Mouse (Mus musculus) midbrain, embryonic 11.5 days (tissue): ENCODE results near the gene Dcn. TPM values are rescaled to one million over a fixed set of nuclear protein-coding genes. Genes with fewer than 3 reads are reported as not detected.

Experiments used
- ATAC-seq: fragments of 200-750 bp; cut with Nextera tagmentation; 2 replicates; pipeline ENCODE4 v1.8.0; 2017; ENCODE audit warnings: moderate TSS enrichment, moderate library complexity; ENCODE audit not compliant: low FRiP score
- DNase-seq: peaks from one replicate; pipeline ENCODE4 v3.0.0; 2015; ENCODE audit warnings: low spot score; ENCODE audit errors: missing footprints
- H3K27ac ChIP-seq: fragments of 300-500 bp; sonication (generic); 2 replicates; pipeline ENCODE4 v1.5.1; 2014; ENCODE audit warnings: low read depth, low read length
- H3K27me3 ChIP-seq: fragments of 300-500 bp; sonication (generic); 2 replicates; pipeline ENCODE4 v1.6.1; 2014; ENCODE audit warnings: mild to moderate bottlenecking, low read length, moderate library complexity, mixed read lengths; ENCODE audit not compliant: control insufficient read depth, insufficient read depth
- H3K36me3 ChIP-seq: fragments of 300-500 bp; sonication (generic); 2 replicates; pipeline ENCODE4 v1.6.1; 2014; ENCODE audit warnings: mild to moderate bottlenecking, low read length, moderate library complexity, mixed read lengths; ENCODE audit not compliant: control insufficient read depth, insufficient read depth
- H3K4me1 ChIP-seq: fragments of 300-500 bp; sonication (generic); 2 replicates; pipeline ENCODE4 v1.6.1; 2014; ENCODE audit warnings: low read length; ENCODE audit not compliant: control insufficient read depth, insufficient read depth
- H3K4me2 ChIP-seq: fragments of 300-500 bp; sonication (generic); 2 replicates; pipeline ENCODE4 v1.6.1; 2014; ENCODE audit warnings: mild to moderate bottlenecking, moderate library complexity
- H3K4me3 ChIP-seq: fragments of 300-500 bp; sonication (generic); 2 replicates; pipeline ENCODE4 v1.5.1; 2014; ENCODE audit warnings: low read depth, low read length
- H3K9ac ChIP-seq: fragments of 300-500 bp; sonication (generic); 2 replicates; pipeline ENCODE4 v1.6.1; 2014; ENCODE audit warnings: low read length
- H3K9me3 ChIP-seq: fragments of 300-500 bp; sonication (generic); 2 replicates; pipeline ENCODE4 v1.6.1; 2016; ENCODE audit warnings: low read length; ENCODE audit not compliant: control insufficient read depth
- WGBS: fragments of 180-500 bp; shearing (Covaris S2); extraction: QIAGEN DNeasy Blood & Tissue Kit; methylation state at CpG from one replicate; pipeline ENCODE4 v1.1.7; 2014; 5-methylcytosine and 5-hydroxymethylcytosine counted together
- polyA plus RNA-seq: library from polyadenylated mRNA; unstranded; fragments of >200 nt; fragmentation: Nextera tagmentation; extraction: Ambion mirVana; gene quantifications from 2 replicates; pipeline ENCODE4 v1.2.1, GENCODE M21; 2014

The Dcn gene
- polyA plus RNA-seq, 1 experiment from 2014 or later, result 26.2 TPM

- Histone ChIP-seq H3K36me3 (no peaks in the 10 kb centered on the region), H3K4me2 (no peak overlapping the region), H3K27me3 (no peaks in the 10 kb centered on the region), H3K4me3 (no peak overlapping the region), H3K9me3 (no peaks in the 10 kb centered on the region), H3K27ac (no peak overlapping the region), H3K9ac (no peak overlapping the region), H3K4me1 (no peaks in the 10 kb centered on the region)
- DNase-seq, result no peak
- WGBS, result 89% methylated on average over 3 of the region's 3 CpGs
- no peak for ATAC-seq
Measured at GRCm38 (mm10) chr10:97523366-97523765, 44.0 kb downstream of the Dcn start.

- DNase-seq (no peak), ATAC-seq (no peak)
- no peak overlapping the region for H3K4me3 ChIP-seq
- no peak overlapping the region; the same call in 1 of the 2 replicates for H3K27ac ChIP-seq
- H3K9me3 ChIP-seq, result no peaks in the 10 kb centered on the region
- no peak overlapping the region for H3K4me2 ChIP-seq
- H3K9ac ChIP-seq, result no peak overlapping the region
- H3K4me1 ChIP-seq, result no peaks in the 10 kb centered on the region
- 81% methylated on average over 4 of the region's 4 CpGs for WGBS
- H3K27me3 ChIP-seq, result no peaks in the 10 kb centered on the region
- H3K36me3 ChIP-seq, result no peaks in the 10 kb centered on the region
Measured at GRCm38 (mm10) chr10:97535697-97536096, 56.3 kb downstream of the Dcn start.

GRCm38 (mm10) chr10:97536921-97537320, 57.5 kb downstream of the Dcn start:
- H3K4me3 ChIP-seq, result no peak overlapping the region
- H3K9ac ChIP-seq, result no peak overlapping the region
- no peaks in the 10 kb centered on the region for H3K4me1 ChIP-seq
- no peaks in the 10 kb centered on the region for H3K27me3 ChIP-seq
- no peaks in the 10 kb centered on the region for H3K36me3 ChIP-seq
- DNase-seq, result no peak
- H3K27ac ChIP-seq, result no peak overlapping the region
- 76% methylated on average over 2 of the region's 2 CpGs for WGBS
- H3K4me2 ChIP-seq, result no peak overlapping the region
- no peak for ATAC-seq
- no peaks in the 10 kb centered on the region for H3K9me3 ChIP-seq

- 90% methylated on average over 4 of the region's 4 CpGs for WGBS
- Histone ChIP-seq H3K4me3 (no peak overlapping the region), H3K4me1 (no peaks in the 10 kb centered on the region), H3K9me3 (no peaks in the 10 kb centered on the region), H3K27ac (no peak overlapping the region), H3K4me2 (no peak overlapping the region), H3K36me3 (no peaks in the 10 kb centered on the region), H3K27me3 (no peaks in the 10 kb centered on the region), H3K9ac (no peak overlapping the region)
- no peak for DNase-seq
- no peak for ATAC-seq
Measured at GRCm38 (mm10) chr10:97538202-97538601, 58.8 kb downstream of the Dcn start.

- 73% methylated on average over 1 of the region's 1 CpGs for WGBS
- H3K4me2 ChIP-seq, result no peak overlapping the region
- no peak for DNase-seq
- H3K27me3 ChIP-seq, result no peaks in the 10 kb centered on the region
- no peak for ATAC-seq
- no peaks in the 10 kb centered on the region for H3K36me3 ChIP-seq
- H3K9ac ChIP-seq, result no peak overlapping the region
- no peaks in the 10 kb centered on the region for H3K9me3 ChIP-seq
- H3K27ac ChIP-seq, result no peak overlapping the region
- no peak overlapping the region for H3K4me3 ChIP-seq
- H3K4me1 ChIP-seq, result no peaks in the 10 kb centered on the region
Measured at GRCm38 (mm10) chr10:97547740-97548139, 68.3 kb downstream of the Dcn start.

- no peak within 1 kb of the TSS for H3K9ac ChIP-seq
- H3K4me2 ChIP-seq, result no peak within 1 kb of the TSS
- H3K9me3 ChIP-seq, result no peaks in the 10 kb centered on the region
- H3K36me3 ChIP-seq, result no peaks in the 10 kb centered on the region
- no peak within 1 kb of the TSS for H3K4me3 ChIP-seq
- 64% methylated on average over 10 of the region's 10 CpGs for WGBS
- H3K4me1 ChIP-seq, result no peaks in the 10 kb centered on the region
- H3K27ac ChIP-seq, result no peak within 1 kb of the TSS
- no peaks in the 10 kb centered on the region for H3K27me3 ChIP-seq
- no peak for ATAC-seq
- DNase-seq, result no peak
Measured at GRCm38 (mm10) chr10:97564957-97565856, 85.8 kb downstream of the Dcn start, which contains the start of gene Lum. Gene Lum, plus strand, starts transcription at chr10:97565128.

- DNase-seq (no peak), ATAC-seq (no peak)
- H3K4me1 ChIP-seq, result no peaks in the 10 kb centered on the region
- no peak overlapping the region for H3K4me3 ChIP-seq
- H3K27ac ChIP-seq, result no peak overlapping the region
- no peak overlapping the region for H3K4me2 ChIP-seq
- H3K9ac ChIP-seq, result no peak overlapping the region
- H3K9me3 ChIP-seq, result no peaks in the 10 kb centered on the region
- H3K27me3 ChIP-seq, result no peaks in the 10 kb centered on the region
- H3K36me3 ChIP-seq, result no peaks in the 10 kb centered on the region
- 64% methylated on average over 8 of the region's 8 CpGs for WGBS
Measured at GRCm38 (mm10) chr10:97567489-97568135, 88.2 kb downstream of the Dcn start.
